Mouse (Mus musculus): ENCODE data around the gene Rpain. TPM values are rescaled to one million over a fixed set of nuclear protein-coding genes. Genes with fewer than 3 reads are reported as not detected.

The Rpain gene
- 67.0 TPM for polyA plus RNA-seq (2017; shearing (Covaris generic))

GRCm38 (mm10) chr11:70969821-70970559 is at the start of gene Rpain, which contains the start of gene Nup88:
TSS of gene Rpain (plus strand) at chr11:70970213.
TSS of gene Nup88 (minus strand) at chr11:70969973.

GRCm38 (mm10) chr11:70982557-70983228 is 12.7 kb downstream of the Rpain start, which contains the start of gene C1qbp:
TSS of gene C1qbp (minus strand) at chr11:70983026.

DNA sequence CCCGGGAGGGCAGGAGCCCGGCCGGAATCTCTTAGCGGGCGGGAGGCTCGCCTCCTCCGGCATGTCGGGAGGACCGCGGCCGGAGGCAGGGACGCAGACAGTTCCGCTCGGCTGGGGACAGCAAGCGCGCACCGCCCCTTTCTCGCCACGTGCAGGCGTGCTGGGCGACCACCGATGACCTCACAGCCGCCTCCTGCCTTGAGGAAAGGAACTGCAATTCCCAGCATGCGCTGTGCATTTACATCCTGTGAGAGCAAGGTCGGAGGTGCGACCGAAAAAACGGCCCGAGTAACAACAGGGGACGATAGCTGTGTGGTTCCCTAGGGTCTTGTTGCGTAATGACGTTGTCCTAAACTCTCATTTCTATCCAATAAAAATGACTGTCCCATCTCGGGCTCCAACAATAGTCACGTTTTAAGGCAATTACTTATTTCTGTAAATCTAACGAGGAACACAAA is 34.3 kb downstream of the Rpain start, which contains the start of gene Dhx33:
TSS of gene Dhx33 (minus strand) at position 122 of the 458 bp plus-strand sequence.

DNA sequence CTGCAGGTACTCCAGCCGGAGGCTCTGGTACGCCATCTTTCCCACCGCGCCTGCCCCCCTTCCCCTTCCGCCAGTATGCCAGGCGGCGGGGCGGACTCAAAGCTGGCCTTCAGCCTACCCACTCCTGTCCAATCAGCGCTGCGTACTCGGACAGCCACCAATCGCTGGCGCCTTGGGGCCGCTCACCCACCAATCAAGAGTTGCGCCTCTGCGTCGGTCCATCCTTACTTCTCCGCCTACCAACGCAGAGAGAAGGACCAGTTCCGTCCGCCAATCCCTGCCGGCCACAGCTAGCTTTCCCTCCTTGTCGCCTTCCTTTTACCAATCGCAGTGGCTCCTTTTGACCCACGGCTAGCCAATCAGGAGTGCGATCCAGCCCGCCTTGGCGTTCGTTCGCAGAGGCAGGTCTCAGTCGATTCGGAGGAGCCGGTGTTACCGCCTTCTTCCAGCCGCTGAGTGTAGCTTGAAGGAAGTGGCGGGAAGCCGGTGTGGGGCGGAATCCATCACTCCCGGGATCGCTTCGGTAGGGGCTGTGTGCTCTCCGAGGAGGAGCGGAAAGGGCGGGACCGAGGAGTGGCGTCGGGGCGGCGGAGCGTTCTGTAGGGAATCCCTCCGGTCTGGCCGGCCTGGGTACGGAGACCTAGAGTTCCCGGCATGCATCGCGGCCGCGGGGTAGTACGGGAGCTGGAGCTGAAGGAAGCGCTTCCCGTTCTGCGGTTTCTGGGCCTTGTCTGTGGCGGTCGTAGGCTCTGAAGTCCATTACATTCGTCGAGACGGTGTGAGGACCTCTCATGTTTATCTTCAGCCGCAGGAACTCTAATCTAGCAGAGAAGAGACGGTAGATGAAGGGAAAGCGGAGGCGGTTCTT is 49.4 kb downstream of the Rpain start, which contains the start of the genes Mis12 and Derl2:
TSS of gene Mis12 (plus strand) at position 411 of the 868 bp plus-strand sequence.
TSS of gene Derl2 (minus strand) at position 641 of the 868 bp plus-strand sequence.

Other genes with a start within 250 kb of the Rpain start
- gene Zfp3, start 206.0 kb upstream of the Rpain start, polyA plus RNA-seq (2017; shearing (Covaris generic)), result 4.5 TPM
- gene Scimp, start 157.6 kb upstream of the Rpain start, polyA plus RNA-seq (2017; shearing (Covaris generic)), result 0.37 TPM
- gene Rabep1, start 125.4 kb upstream of the Rpain start, polyA plus RNA-seq (2017; shearing (Covaris generic)), result 74.0 TPM
- gene Nup88, start 240 bp upstream of the Rpain start, polyA plus RNA-seq (2017; shearing (Covaris generic)), result 93.9 TPM
- 85.9 TPM for gene C1qbp, start 12.8 kb downstream of the Rpain start, polyA plus RNA-seq (2017; shearing (Covaris generic))
- gene Dhx33, start 34.2 kb downstream of the Rpain start, polyA plus RNA-seq (2017; shearing (Covaris generic)), result 18.3 TPM
- 24.0 TPM for gene Mis12, start 49.4 kb downstream of the Rpain start, polyA plus RNA-seq (2017; shearing (Covaris generic))
- 46.5 TPM for gene Derl2, start 49.6 kb downstream of the Rpain start, polyA plus RNA-seq (2017; shearing (Covaris generic))
- 6.2 TPM for gene 6330403K07Rik, start 63.3 kb downstream of the Rpain start, polyA plus RNA-seq (2017; shearing (Covaris generic))
- 0.10 TPM for gene Nlrp1a, start 174.5 kb downstream of the Rpain start, polyA plus RNA-seq (2017; shearing (Covaris generic))

Measured in effector memory CD4-positive, alpha-beta T cell, adult 5 months (primary cell).